Mouse (Mus musculus) thymus, adult 18-20 months (tissue): ENCODE measurements around the gene Dcbld2.

Experiments
- DNase-seq, 2 experiments: peaks; one replicate each; pipeline ENCODE4 v3.0.0; 2022; ENCODE audit warnings: mixed read lengths in 2 of 2

Gene Dcbld2

DNA sequence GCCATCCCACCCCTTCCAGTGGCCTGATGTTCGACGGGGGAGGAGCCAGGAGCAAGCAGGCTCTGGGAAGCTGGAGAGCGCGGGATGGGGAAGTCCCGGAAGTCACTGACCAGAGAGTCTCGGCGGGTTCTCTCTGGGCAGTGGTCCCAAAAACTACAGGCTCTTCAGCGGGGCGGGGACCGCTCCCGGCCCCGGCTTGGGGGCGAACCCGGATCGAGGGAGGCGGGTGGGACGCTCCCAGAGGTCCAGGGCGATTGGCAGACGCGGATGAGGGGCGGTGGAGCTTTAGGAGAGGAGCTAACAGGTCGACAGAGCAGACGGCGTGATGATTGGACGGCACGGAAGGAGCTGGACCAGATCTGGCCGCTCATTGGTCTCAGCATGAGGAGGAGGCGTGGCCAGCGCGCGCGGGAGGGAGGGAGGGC, at the start of gene Dcbld2:
Dcbld2 (plus strand) TSS at position 382 of the 425 bp plus-strand sequence.
- DNase-seq = peak; percentile 84 to 85

DNA sequence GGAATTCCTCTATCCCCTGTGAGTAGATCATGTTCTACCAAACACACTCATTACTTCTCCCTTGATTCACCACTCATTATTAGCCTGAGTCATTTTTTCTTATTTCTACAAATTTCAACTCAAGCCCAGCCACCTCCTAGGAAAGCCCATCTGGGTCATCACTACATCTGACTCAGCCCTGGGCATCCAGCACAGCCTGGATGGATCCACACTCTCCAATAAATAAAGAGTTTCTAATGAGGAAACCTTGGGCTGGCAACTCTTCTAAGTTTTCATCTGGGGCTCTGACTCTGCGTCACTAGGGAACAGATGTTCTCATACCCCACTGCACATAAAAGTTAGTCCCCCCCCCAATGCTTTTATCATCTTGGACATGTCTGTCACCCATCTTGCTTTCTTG, 31.1 kb upstream of the Dcbld2 start:
- no peak for DNase-seq

DNA sequence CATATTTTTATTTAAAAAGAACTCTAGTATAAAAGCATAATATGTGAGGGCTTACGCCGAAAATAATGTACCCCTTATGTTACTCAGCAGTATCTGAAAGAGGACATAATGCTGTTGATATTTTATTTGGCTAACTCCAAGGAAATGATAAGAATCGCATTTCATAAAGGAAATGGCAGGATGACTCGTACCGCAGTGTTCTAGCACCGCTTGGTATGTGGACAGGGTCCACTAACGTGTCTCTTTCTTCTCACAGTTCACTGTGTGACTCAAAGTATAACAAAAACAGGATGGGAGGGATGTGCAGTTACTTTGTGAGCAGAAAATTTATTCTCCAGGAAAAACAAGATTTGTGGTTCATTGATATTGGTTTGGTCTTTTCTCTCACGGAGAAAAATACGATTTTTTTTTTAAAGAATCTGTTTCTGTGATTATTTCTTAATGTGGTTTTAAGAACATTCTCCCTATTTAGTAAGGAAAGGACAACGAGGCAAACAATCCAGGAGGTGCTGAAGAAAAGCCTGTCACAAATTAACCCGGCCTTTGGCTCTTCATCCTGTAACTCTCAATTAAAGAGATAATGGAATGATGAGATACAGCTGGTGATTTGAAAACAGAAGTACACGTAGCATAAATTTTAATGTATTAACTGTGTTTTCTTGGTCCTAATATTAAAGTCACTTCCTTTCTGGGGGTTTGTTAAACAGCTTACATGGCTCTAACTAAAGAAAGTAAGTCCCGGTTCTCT, 30.3 kb upstream of the Dcbld2 start:
- DNase-seq = no peak

- no peak for DNase-seq
Measured at GRCm38 (mm10) chr16:58386241-58386757, 21.9 kb upstream of the Dcbld2 start.

DNA sequence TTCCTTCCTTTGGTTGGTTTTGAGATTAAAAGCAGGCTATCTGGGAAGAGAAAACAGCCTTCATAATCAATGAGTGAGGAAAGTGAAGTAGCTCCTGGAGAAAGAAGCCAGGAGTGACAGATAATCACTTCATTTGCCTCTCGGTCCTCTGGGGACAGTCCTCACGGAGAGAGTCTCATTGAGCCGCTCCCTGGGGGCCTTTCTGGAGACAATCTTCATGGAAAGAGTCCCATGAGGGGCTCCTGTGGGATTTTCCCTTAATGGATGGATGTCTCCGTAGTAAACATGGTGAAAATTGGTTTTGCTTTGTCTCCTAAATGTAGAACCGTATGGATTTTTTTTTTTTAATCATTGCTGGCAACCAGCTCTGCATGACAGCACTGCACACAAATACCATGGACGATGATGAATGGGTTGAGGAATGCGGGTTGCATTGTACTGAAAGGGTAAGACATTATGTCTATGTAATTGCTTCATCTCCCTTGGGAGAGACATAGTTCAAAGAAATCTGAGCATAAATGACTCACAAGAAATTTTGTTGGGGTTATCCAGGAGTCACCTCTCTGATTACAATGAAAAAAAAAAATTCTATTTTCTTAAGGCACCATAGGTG, 19.0 kb upstream of the Dcbld2 start:
- no peak for DNase-seq

GRCm38 (mm10) chr16:58393036-58393435, 15.2 kb upstream of the Dcbld2 start:
- DNase-seq = no peak

DNA sequence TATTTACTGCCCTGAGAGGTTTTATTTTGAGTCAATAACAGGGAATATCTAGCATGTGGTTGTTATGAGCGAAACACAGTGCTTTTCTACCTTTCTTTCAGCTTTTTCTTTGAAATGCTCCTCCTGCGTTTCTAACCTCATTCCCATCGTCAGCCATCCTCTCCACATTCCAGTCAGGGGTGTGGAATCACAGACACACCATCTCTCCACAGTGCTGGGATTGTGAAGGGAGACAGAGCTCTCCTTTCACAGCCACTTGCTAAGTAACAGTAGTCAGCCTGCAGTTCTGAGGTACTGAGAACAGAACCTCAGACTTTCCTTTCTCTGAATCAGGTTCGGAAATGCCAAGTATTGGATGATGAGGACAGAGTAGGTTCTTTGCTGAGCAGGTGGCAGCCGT, 14.1 kb upstream of the Dcbld2 start:
- DNase-seq = no peak

- no peak for DNase-seq
Measured at GRCm38 (mm10) chr16:58398604-58399003, 9.6 kb upstream of the Dcbld2 start.

- no peak for DNase-seq
Measured at GRCm38 (mm10) chr16:58401079-58401478, 7.2 kb upstream of the Dcbld2 start.

- DNase-seq = no peak
Measured at GRCm38 (mm10) chr16:58404665-58405064, 3.6 kb upstream of the Dcbld2 start.

DNA sequence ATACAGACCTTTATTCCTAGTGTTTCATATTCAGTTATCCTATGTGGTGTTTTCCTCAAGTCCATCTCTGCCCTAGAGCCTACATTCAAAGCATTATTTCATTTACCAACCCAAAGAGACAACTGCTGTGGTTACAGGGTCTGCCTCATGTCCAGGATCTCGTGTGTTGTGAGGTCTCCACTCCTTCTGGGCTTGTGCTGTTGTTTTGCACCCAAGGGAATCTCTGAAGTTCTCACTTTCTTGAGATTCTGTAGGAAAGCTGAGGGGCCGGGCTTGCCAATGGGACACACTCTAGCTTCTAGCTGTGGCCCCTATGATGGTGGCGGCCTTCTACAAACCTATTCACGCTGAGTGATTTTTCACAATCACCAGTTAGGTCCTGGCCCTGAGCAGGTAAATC, 3.0 kb upstream of the Dcbld2 start:
- DNase-seq = no peak

DNA sequence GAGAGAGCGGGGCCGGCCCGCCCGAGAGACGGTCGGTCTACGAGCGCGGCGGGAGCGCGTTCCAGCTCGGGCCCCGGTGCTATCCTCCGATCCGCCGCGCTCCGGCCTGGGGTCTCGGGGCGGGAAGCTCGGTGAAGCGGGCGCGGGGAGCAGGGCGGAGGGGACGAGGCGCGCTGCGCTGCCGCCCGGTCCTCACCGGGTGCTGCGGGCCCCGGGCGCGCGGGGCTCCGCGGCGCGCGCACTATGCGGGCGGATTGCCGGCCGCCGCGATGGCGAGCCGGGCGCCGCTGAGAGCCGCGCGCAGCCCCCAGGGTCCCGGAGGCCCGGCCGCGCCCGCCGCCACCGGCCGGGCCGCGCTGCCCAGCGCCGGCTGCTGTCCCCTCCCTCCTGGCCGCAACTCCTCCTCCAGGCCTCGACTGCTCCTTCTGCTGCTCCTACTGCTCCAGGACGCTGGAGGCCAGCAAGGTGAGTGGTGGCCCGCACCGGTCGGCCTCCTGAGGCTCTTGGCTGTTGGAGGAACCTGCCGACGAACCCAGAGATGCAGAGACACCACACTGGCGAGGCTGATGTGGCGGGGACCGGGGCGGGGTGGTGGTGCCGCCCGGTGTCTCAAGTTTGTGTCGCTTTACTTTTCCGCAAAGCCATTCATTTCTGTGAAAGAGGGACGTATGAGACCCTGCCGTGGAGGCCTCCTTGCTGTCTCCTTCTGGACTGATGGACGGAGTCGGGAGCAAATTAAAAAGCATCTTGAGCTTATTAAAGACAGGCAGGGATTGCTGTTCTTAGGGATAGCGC, 441 bp downstream of the Dcbld2 start:
- peak; percentile 4 to 15 for DNase-seq

DNA sequence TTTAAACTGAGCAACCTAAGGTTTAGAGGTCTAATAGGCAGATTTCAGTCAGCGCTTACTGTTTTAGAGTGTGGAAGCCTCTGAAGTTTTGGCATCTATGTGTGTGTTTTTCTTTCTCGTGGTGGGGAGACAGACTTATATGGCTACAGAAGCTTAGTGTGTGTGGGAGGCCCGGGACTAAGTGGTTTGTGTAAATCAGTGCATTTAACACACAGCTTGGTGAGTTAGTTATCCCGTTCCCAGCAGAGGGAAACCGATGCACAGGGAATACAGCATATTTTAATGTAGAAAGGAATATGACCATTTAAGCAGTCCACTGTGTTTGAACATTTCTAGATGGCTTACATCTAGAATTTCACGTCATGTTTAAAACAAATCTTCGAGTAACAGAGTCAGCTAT, 1.6 kb downstream of the Dcbld2 start:
- no peak for DNase-seq

DNA sequence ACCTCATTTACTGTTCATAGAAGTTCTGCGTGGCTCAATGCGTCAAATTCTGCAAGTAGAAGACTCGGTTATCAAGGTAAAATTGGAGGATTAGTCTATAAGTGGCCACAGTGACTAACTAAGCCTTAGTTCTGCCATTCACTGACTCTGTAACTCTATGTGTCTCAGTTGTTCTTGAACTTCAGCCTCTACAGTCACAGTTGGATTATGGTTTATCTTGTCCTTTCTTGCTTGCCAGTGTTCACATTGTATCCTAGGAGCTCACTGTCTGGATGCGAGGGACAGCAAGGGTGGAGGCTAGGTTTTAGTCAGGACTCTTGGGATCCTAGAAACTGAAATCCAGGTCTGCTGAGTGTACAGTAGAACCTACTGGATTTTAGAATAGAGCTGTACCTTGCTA, 6.6 kb downstream of the Dcbld2 start:
- DNase-seq = no peak

- no peak for DNase-seq
Measured at GRCm38 (mm10) chr16:58415500-58415899, 7.3 kb downstream of the Dcbld2 start.

- DNase-seq = no peak
Measured at GRCm38 (mm10) chr16:58421696-58422354, 13.6 kb downstream of the Dcbld2 start.

DNA sequence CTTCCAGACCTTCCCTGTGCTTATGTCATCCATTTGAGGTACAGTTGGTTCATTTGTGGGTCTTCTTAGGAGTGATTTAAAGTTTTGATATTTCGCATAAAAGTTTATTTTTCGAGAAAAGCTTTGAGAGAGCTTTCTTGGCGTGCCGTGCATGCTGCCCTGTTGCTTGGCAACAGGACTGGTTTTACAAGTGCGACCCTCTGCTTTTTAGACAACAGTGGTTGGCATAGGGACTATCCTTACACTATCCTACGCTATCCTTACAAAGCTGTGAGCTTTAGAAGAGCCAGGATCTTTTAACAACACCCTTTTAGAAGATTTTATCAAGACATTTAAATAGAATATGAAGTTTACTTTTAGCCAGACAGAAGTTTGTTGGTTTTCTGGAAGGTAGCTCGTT, 22.0 kb downstream of the Dcbld2 start:
- no peak for DNase-seq

DNA sequence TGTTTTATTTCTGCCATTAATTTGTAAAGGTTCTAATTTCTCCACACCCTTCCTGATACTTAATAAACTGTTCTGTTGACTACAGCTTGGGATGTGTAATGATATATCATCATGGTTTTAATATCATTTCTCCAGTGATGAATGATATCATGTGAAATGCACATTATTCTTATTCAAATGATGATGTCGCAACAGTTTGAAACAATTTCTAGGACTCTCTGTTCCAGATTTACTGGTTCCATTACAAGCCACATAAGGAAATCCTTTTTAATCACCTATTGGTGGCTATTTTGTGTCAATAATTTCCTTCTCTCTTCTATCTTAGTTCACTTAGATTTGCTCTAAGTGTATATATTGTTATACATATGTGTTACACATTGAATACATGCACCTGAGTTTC, 24.1 kb downstream of the Dcbld2 start:
- DNase-seq = no peak

DNA sequence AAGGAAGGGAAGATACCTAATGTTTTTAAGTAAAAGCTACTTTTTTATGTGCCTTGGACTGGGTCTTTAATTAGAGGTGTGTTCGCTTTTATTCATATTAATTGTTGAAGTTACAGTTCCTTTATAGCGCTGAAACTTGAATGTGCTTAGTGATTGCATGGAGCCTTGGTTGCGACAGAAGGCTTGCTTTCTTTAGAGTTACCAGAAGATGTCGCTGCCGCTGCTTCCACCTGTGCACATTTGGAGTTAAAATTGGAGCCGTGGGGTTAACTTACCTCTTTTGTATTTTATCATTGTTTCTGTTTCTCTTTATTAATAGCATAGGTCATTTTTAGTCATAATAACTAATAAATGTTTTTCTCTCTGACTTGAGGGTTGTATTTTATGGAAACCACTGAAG, 36.5 kb downstream of the Dcbld2 start:
- no peak for DNase-seq

- DNase-seq = no peak
Measured at GRCm38 (mm10) chr16:58446281-58447259, 38.3 kb downstream of the Dcbld2 start.

DNA sequence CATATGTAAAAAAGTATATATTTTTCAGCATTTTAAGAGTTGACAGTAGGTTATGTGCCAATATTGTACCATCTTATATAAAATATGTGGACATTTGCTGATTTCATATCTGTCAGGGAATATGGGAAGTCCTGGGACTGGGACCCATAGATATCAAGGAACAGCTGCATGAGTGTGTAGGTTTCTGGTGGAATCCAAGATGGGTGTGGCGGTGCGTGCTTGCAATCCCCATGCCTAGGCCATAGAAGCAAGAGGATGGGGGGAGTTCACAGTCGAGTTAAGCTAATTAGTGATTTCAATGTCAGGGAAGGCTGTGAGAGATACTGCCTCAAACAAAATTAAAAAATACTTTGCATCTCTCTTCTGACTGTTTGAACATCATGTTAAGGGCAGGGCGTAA, 40.8 kb downstream of the Dcbld2 start:
- DNase-seq = no peak

DNA sequence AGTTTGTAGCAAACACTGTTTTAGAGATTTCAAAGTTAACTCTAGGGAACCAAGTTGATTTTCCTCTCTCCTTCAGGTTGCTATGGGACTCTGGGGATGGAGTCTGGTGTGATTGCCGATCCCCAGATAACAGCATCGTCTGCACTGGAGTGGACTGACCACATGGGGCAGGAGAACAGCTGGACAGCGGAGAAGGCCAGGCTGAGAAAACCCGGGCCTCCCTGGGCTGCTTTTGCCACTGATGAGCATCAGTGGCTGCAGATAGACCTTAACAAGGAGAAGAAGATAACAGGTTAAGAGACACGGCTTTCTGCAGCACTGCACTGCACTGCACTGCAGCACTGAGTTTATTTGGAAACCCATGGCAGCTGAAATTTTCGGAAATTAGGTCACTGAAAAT, 42.4 kb downstream of the Dcbld2 start:
- DNase-seq = no peak
